Mouse (Mus musculus): ENCODE results near the gene Brca1.
"Not testable (repeated sequence)": the region's sequence is repeated elsewhere in the genome, so short reads cannot be mapped to it uniquely, and the experiment has no call there.

Brca1 gene

DNA sequence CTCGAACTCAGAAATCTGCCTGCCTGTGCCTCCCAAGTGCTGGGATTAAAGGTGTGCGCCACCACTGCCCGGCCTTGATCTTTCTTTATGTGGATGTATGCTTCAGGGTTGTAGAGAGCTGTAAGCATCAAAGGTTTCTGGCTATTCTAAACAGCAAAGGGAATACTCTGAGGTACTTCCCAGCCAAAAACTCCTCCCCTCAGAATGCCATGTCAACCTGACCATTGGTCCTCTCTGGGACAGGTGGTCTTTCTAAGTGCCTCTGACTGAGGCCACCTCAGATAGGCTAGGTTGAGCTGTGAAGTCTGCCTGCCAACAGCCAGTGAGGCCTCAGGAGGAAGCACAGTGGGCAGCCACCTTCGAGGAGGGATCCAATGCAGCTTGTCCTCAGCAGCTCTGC is 102.9 kb downstream of the Brca1 start:
- DNase-seq (ENCODE audit: low read depth): no peak

DNA sequence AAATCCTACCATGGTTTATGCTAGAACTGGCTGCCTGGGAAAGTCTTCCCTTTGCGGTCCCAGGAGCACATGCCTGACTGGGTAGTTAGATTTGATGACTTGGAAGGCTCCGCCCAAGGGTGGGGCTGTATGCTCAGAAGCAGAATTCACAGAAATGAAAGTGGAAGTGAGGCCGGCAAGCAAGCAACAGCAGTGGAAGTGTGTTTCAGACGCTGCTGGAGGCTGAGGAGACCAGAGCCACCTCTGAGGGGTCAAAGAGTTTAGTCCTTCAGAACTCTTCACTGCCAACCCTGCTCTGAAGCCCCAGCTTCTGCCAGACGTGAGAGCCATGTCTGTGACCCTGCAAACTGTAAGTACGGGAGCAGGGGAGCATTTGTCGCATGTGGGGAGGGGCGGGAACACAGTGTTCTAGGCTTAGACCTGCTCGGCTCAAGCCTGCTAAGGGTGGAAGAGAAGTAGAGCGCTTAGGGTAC is 103.4 kb downstream of the Brca1 start, which contains the start of gene Ifi35:
Gene Ifi35, plus strand, starts transcription at position 134 of the 473 bp plus-strand sequence.
- DNase-seq (ENCODE audit: low read depth): peak; percentile 83

- DNase-seq (ENCODE audit: low read depth): no peak
These were observed 104.0 kb downstream of the Brca1 start for GRCm38 (mm10) chr11:101447786-101448185.

GRCm38 (mm10) chr11:101446860-101447259 is 104.9 kb downstream of the Brca1 start:
- DNase-seq (ENCODE audit: low read depth): not testable (repeated sequence)

DNA sequence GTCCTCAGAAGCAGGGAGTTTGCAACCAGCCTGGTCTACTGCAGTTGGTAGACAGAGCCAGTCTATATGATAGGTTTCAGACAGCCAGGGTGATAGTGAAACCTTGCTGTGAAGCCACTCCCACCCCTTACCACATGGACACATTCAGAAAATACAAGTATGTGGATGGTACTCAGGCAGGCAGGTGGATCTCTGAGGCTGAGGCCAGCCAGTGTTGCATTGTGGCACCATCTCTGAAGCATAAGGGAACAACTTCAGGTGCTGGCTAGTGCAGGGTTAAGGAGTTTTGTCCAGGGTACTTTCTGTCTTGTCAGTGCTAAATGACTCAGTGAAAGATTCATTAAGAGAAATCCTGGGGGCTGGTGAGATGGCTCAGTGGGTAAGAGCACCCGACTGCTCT is 105.4 kb downstream of the Brca1 start:
- DNase-seq (ENCODE audit: low read depth): no peak

- no peak for DNase-seq (ENCODE audit: low read depth)
These were observed 109.0 kb downstream of the Brca1 start for GRCm38 (mm10) chr11:101442760-101443159.

GRCm38 (mm10) chr11:101442127-101442693 is 109.5 kb downstream of the Brca1 start, which contains the start of gene Rpl27:
Rpl27 (plus strand) TSS chr11:101442298.
- DNase-seq (ENCODE audit: low read depth): peak; percentile 100

DNA sequence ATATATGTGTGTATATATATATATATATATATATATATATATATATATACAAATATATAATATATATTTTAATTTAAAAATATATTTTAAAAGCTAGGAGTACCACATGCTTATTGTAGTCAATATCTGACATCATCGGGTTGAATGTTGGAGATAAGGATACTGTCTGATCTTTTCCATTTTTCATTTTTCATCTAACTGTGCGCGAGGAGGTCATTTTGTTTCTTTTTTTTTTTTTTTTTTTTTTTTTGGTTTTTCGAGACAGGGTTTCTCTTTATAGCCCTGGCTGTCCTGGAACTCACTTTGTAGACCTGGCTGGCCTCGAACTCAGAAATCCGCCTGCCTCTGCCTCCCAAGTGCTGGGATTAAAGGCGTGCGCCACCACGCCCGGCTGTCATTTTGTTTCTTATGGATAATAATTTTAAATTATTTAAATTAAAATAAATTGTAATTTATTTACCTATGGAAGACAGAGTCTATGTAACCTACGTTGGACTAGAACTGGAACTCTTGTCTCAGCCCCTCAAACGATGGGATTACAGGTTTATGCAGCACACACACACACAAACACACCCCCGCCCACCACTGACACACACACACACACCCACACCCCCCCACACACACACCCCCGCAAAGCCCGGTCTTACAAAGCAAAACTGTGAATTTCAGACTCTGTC is 110.2 kb downstream of the Brca1 start:
- not testable (repeated sequence) for DNase-seq (ENCODE audit: low read depth)

Data from c-Kit-positive CD71-negative TER-119-negative erythroid progenitor cells, embryonic 14.5 days (primary cell).